Mouse (Mus musculus) liver, embryonic 14.5 days (tissue): ENCODE measurements at regions not wholly inside any gene's neighbourhood (a gene's known extent, or its start where the extent isn't known, plus 50 kb on each side); places are given as distances from the start of the nearest gene placed in this dataset.
A peak's percentile ranks its signal among the peaks of the same experiment; 100 is the strongest.

Experiments
- ATAC-seq: fragments of 200-750 bp; cut with Nextera tagmentation; 2 replicates; pipeline ENCODE4 v1.8.0; 2017; ENCODE audit warnings: moderate number of reproducible peaks, mild to moderate bottlenecking, moderate library complexity; ENCODE audit not compliant: insufficient read depth
- DNase-seq, 3 experiments: peaks; one replicate each; pipeline ENCODE4 v3.0.0-alpha.2; 2012 to 2013; ENCODE audit warnings: low read depth in 3 of 3, low spot score in 3 of 3
- H3K27ac ChIP-seq: fragments of 300-500 bp; sonication (generic); 2 replicates; pipeline ENCODE4 v1.5.1; 2014; ENCODE audit warnings: moderate library complexity, mild to moderate bottlenecking, control low read depth, inconsistent platforms
- H3K27me3 ChIP-seq: fragments of 300-500 bp; sonication (generic); 2 replicates; pipeline ENCODE4 v1.6.1; 2014; ENCODE audit warnings: mild to moderate bottlenecking, low read length, moderate library complexity; ENCODE audit not compliant: control insufficient read depth, insufficient read depth
- H3K36me3 ChIP-seq: fragments of 300-500 bp; sonication (generic); replicated peaks from 2 replicates; pipeline ENCODE4 v1.6.1; 2014; ENCODE audit warnings: low read depth; ENCODE audit not compliant: control insufficient read depth, insufficient read depth
- H3K4me1 ChIP-seq, 2 experiments: fragments of 200-500 bp in 1 of 2; fragments of 300-500 bp in 1 of 2; sonication (generic) in 1 of 2; replicated peaks; 2 replicates each; pipeline ENCODE4 v1.6.1; 2012 to 2014; ENCODE audit warnings: antibody characterized with exemption in 1 of 2, inconsistent platforms in 1 of 2, low read length in 1 of 2; ENCODE audit not compliant: control insufficient read depth in 2 of 2, insufficient read depth in 2 of 2
- H3K4me2 ChIP-seq: fragments of 300-500 bp; sonication (generic); 2 replicates; pipeline ENCODE4 v1.6.1; 2014; ENCODE audit warnings: low read depth, mild to moderate bottlenecking, control low read depth, moderate library complexity
- H3K4me3 ChIP-seq, 2 experiments: fragments of 200-500 bp in 1 of 2; fragments of 300-500 bp in 1 of 2; sonication (generic) in 1 of 2; 2 replicates each; pipeline ENCODE4 v1.5.1; 2012 to 2014; ENCODE audit warnings: low read depth in 2 of 2, low read length in 2 of 2, mild to moderate bottlenecking in 2 of 2, control low read depth in 1 of 2, inconsistent platforms in 1 of 2, moderate library complexity in 1 of 2; ENCODE audit not compliant: insufficient read depth in 1 of 2
- H3K9ac ChIP-seq: fragments of 300-500 bp; sonication (generic); replicated peaks from 2 replicates; pipeline ENCODE4 v1.6.1; 2014; ENCODE audit warnings: mild to moderate bottlenecking, control low read depth, moderate library complexity
- H3K9me3 ChIP-seq: fragments of 300-500 bp; sonication (generic); 2 replicates; pipeline ENCODE4 v1.6.1; 2016; ENCODE audit warnings: low read length, mixed read lengths; ENCODE audit not compliant: control insufficient read depth
- CTCF ChIP-seq: IDR thresholded peaks from 2 replicates; pipeline ENCODE4 v1.5.1; 2016; ENCODE audit warnings: antibody characterized with exemption, low read depth, control low read depth
- EP300 ChIP-seq: IDR thresholded peaks from 2 replicates; pipeline ENCODE4 v1.6.1; 2016; ENCODE audit warnings: antibody characterized with exemption, low read depth
- WGBS: fragments of 180-500 bp; shearing (Covaris S2); extraction: QIAGEN DNeasy Blood & Tissue Kit; methylation state at CpG from one replicate; pipeline ENCODE4 v1.1.7; 2014; ENCODE audit not compliant: insufficient replicate concordance; 5-methylcytosine and 5-hydroxymethylcytosine counted together

GRCm38 (mm10) chr14:55343341-55343740 lies 121.5 kb downstream of the Dhrs2 start:
- H3K27me3 ChIP-seq: no peaks in the 10 kb centered on the region
- ATAC-seq (no peak), DNase-seq (no peak)
- TF ChIP-seq CTCF (no peak), EP300 (no peak)
- no peak overlapping the region for H3K27ac ChIP-seq
- H3K9me3 ChIP-seq: no peaks in the 10 kb centered on the region
- H3K4me3 ChIP-seq: no peak overlapping the region
- peaks cover 38 to 49% of the 10 kb centered on the region in 2 experiments for H3K4me1 ChIP-seq
- H3K36me3 ChIP-seq: no peaks in the 10 kb centered on the region
- H3K9ac ChIP-seq: no peak overlapping the region
- peak overlapping the region; percentile 60 for H3K4me2 ChIP-seq
- WGBS: 40% methylated on average over 1 of the region's 1 CpGs

DNA sequence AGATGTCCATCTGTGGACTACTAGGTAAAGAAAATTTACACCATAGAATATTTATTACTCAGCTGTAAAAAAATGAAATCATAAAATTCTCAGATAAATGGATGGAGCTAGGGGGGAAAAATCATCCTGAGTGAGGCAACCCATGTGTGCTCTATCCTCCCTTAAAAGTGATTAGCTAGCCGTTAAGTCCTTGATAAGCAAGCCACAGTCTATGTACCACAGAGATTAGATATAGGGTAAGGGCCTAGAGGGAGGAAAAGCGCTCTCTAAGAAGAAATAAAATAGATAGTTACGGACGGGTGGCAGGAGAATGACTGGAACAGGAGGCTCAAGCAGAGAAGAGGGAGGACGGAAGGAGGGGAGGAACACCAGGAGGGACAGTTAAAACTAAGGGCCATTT lies 122.1 kb downstream of the Dhrs2 start:
- peaks cover 34 to 45% of the 10 kb centered on the region in 2 experiments for H3K4me1 ChIP-seq
- H3K36me3 ChIP-seq: no peaks in the 10 kb centered on the region
- 12% methylated on average over 5 of the region's 5 CpGs for WGBS
- ATAC-seq (peak; percentile 92), DNase-seq (peak in 2 of 3 experiments; percentile 57 to 59)
- no peak for TF ChIP-seq CTCF
- TF ChIP-seq EP300: peak; percentile 91
- no peaks in the 10 kb centered on the region for H3K27me3 ChIP-seq
- H3K27ac ChIP-seq: peak overlapping the region; percentile 40
- H3K4me3 ChIP-seq: no peak overlapping the region
- H3K9ac ChIP-seq: peak overlapping the region; percentile 18; the same call in 1 of the 2 replicates
- H3K9me3 ChIP-seq: no peaks in the 10 kb centered on the region
- peak overlapping the region; percentile 60 for H3K4me2 ChIP-seq

DNA sequence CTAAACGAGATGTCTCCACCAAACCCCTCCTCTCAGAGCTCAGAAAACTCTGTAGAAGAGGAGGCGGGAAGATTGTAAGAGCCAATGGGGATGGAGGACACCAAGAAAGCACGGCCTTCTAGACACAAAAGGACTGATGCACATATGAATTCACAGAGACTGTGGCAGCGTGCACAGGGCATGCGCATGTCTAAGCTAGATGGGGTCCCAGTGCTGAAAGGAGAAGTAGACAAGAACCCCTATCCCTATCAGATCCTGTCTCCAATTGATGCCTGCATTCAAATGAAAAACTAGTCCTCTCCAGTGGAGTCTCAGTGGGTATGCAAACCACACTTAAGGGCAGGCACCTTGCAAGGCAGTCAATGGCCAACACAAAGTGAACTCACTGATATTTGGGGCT lies 123.3 kb downstream of the Dhrs2 start:
- no peak for TF ChIP-seq EP300
- no peak for TF ChIP-seq CTCF
- WGBS: 63% methylated on average over 5 of the region's 5 CpGs
- H3K4me2 ChIP-seq: no peak overlapping the region
- ATAC-seq (no peak), DNase-seq (no peak)
- no peak overlapping the region for H3K9ac ChIP-seq
- H3K4me1 ChIP-seq: peaks cover 27 to 37% of the 10 kb centered on the region in 2 experiments
- H3K4me3 ChIP-seq: no peak overlapping the region
- no peaks in the 10 kb centered on the region for H3K27me3 ChIP-seq
- no peaks in the 10 kb centered on the region for H3K9me3 ChIP-seq
- no peaks in the 10 kb centered on the region for H3K36me3 ChIP-seq
- H3K27ac ChIP-seq: no peak overlapping the region

- no peak overlapping the region for H3K27ac ChIP-seq
- H3K4me2 ChIP-seq: no peak overlapping the region
- WGBS: 72% methylated on average over 4 of the region's 4 CpGs
- H3K4me1 ChIP-seq: peaks cover 20 to 24% of the 10 kb centered on the region in 2 experiments
- H3K36me3 ChIP-seq: no peaks in the 10 kb centered on the region
- no peaks in the 10 kb centered on the region for H3K9me3 ChIP-seq
- no peak for ATAC-seq
- no peaks in the 10 kb centered on the region for H3K27me3 ChIP-seq
- H3K9ac ChIP-seq: no peak overlapping the region
- no peak overlapping the region for H3K4me3 ChIP-seq
- no peak for DNase-seq
- no peak for TF ChIP-seq CTCF
- no peak for TF ChIP-seq EP300
Measured at GRCm38 (mm10) chr14:55348098-55348497, 126.3 kb downstream of the Dhrs2 start.

GRCm38 (mm10) chr14:55357258-55357657 lies 121.3 kb upstream of the Dhrs4 start:
- no peak for TF ChIP-seq CTCF
- TF ChIP-seq EP300: no peak
- WGBS: 27% methylated on average over 2 of the region's 2 CpGs
- Histone ChIP-seq H3K9me3 (no peaks in the 10 kb centered on the region), H3K4me1 (peaks cover 0 to 3% of the 10 kb centered on the region in 2 experiments; a peak in 1 of 4 replicates), H3K9ac (no peak overlapping the region), H3K36me3 (no peaks in the 10 kb centered on the region), H3K4me2 (no peak overlapping the region), H3K27ac (no peak overlapping the region), H3K27me3 (no peaks in the 10 kb centered on the region), H3K4me3 (no peak overlapping the region)
- no peak for DNase-seq
- ATAC-seq: no peak
